Mouse (Mus musculus): ENCODE results near the gene Lingo2. TPM values are rescaled to one million over a fixed set of nuclear protein-coding genes. Genes with fewer than 3 reads are reported as not detected.
"Not testable (repeated sequence)": the region's sequence is repeated elsewhere in the genome, so short reads cannot be mapped to it uniquely, and the experiment has no call there.

Gene Lingo2
- polyA plus RNA-seq, 1 experiment from 2014 or later: 80.0 TPM

- Histone ChIP-seq H3K4me3 (replicated peaks; ENCODE audit: low read length) (no peak overlapping the region), H3K4me1 (replicated peaks; ENCODE audit: control insufficient read depth, insufficient read depth, low read length) (no peaks in the 10 kb centered on the region), H3K9me3 (ENCODE audit: control insufficient read depth, low read length) (no peaks in the 10 kb centered on the region), H3K9ac (no peak overlapping the region), H3K4me2 (replicated peaks) (no peak overlapping the region), H3K27me3 (ENCODE audit: control insufficient read depth, insufficient read depth, low read length) (no peaks in the 10 kb centered on the region), H3K36me3 (replicated peaks; ENCODE audit: control insufficient read depth, insufficient read depth) (no peaks in the 10 kb centered on the region), H3K27ac (no peak overlapping the region)
- no peak for ATAC-seq (ENCODE audit: low FRiP score)
- no peak for DNase-seq (ENCODE audit: low spot score)
- 93% methylated on average over 6 of the region's 6 CpGs for WGBS
Measured at GRCm38 (mm10) chr4:36078910-36079525, 872.5 kb downstream of the Lingo2 start.

- DNase-seq (ENCODE audit: low spot score); H3K4me2 ChIP-seq (replicated peaks); H3K4me1 ChIP-seq (replicated peaks; ENCODE audit: control insufficient read depth, insufficient read depth, low read length); H3K36me3 ChIP-seq (replicated peaks; ENCODE audit: control insufficient read depth, insufficient read depth); H3K4me3 ChIP-seq (replicated peaks; ENCODE audit: low read length); ATAC-seq (ENCODE audit: low FRiP score); H3K27me3 ChIP-seq (ENCODE audit: control insufficient read depth, insufficient read depth, low read length); H3K9me3 ChIP-seq (ENCODE audit: control insufficient read depth, low read length); H3K9ac ChIP-seq; H3K27ac ChIP-seq: not testable (repeated sequence)
- WGBS: 78% methylated on average over 1 of the region's 1 CpGs
Measured at GRCm38 (mm10) chr4:36064701-36065100, 886.8 kb downstream of the Lingo2 start.

GRCm38 (mm10) chr4:36052791-36053376, 898.7 kb downstream of the Lingo2 start:
- Histone ChIP-seq H3K27ac (no peak overlapping the region), H3K27me3 (ENCODE audit: control insufficient read depth, insufficient read depth, low read length) (no peaks in the 10 kb centered on the region), H3K4me1 (replicated peaks; ENCODE audit: control insufficient read depth, insufficient read depth, low read length) (no peaks in the 10 kb centered on the region), H3K4me2 (replicated peaks) (no peak overlapping the region), H3K9me3 (ENCODE audit: control insufficient read depth, low read length) (no peaks in the 10 kb centered on the region), H3K9ac (no peak overlapping the region), H3K36me3 (replicated peaks; ENCODE audit: control insufficient read depth, insufficient read depth) (no peaks in the 10 kb centered on the region), H3K4me3 (replicated peaks; ENCODE audit: low read length) (no peak overlapping the region)
- 44% methylated on average over 6 of the region's 6 CpGs for WGBS
- ATAC-seq (ENCODE audit: low FRiP score): no peak
- DNase-seq (ENCODE audit: low spot score): no peak

- Histone ChIP-seq H3K4me3 (replicated peaks; ENCODE audit: low read length) (no peak overlapping the region), H3K4me2 (replicated peaks) (no peak overlapping the region), H3K27me3 (ENCODE audit: control insufficient read depth, insufficient read depth, low read length) (no peaks in the 10 kb centered on the region), H3K9me3 (ENCODE audit: control insufficient read depth, low read length) (no peaks in the 10 kb centered on the region), H3K36me3 (replicated peaks; ENCODE audit: control insufficient read depth, insufficient read depth) (no peaks in the 10 kb centered on the region), H3K4me1 (replicated peaks; ENCODE audit: control insufficient read depth, insufficient read depth, low read length) (no peaks in the 10 kb centered on the region), H3K27ac (no peak overlapping the region), H3K9ac (no peak overlapping the region)
- DNase-seq (ENCODE audit: low spot score): no peak
- 88% methylated on average over 3 of the region's 3 CpGs for WGBS
- ATAC-seq (ENCODE audit: low FRiP score): no peak
Measured at GRCm38 (mm10) chr4:36040361-36040760, 911.2 kb downstream of the Lingo2 start.

GRCm38 (mm10) chr4:36038742-36039141, 912.8 kb downstream of the Lingo2 start:
- 93% methylated on average over 2 of the region's 2 CpGs for WGBS
- Histone ChIP-seq H3K36me3 (replicated peaks; ENCODE audit: control insufficient read depth, insufficient read depth) (no peaks in the 10 kb centered on the region), H3K9me3 (ENCODE audit: control insufficient read depth, low read length) (no peaks in the 10 kb centered on the region), H3K27ac (no peak overlapping the region), H3K4me3 (replicated peaks; ENCODE audit: low read length) (no peak overlapping the region), H3K4me1 (replicated peaks; ENCODE audit: control insufficient read depth, insufficient read depth, low read length) (no peaks in the 10 kb centered on the region), H3K9ac (no peak overlapping the region), H3K27me3 (ENCODE audit: control insufficient read depth, insufficient read depth, low read length) (no peaks in the 10 kb centered on the region), H3K4me2 (replicated peaks) (no peak overlapping the region)
- DNase-seq (ENCODE audit: low spot score) (no peak), ATAC-seq (ENCODE audit: low FRiP score) (no peak)

- no peak overlapping the region for H3K4me3 ChIP-seq (replicated peaks; ENCODE audit: low read length)
- DNase-seq (ENCODE audit: low spot score) (no peak), ATAC-seq (ENCODE audit: low FRiP score) (no peak)
- H3K9ac ChIP-seq: no peak overlapping the region
- H3K27ac ChIP-seq: no peak overlapping the region
- no peak overlapping the region for H3K4me2 ChIP-seq (replicated peaks)
- H3K4me1 ChIP-seq (replicated peaks; ENCODE audit: control insufficient read depth, insufficient read depth, low read length): no peaks in the 10 kb centered on the region
- no peaks in the 10 kb centered on the region for H3K9me3 ChIP-seq (ENCODE audit: control insufficient read depth, low read length)
- no peaks in the 10 kb centered on the region for H3K36me3 ChIP-seq (replicated peaks; ENCODE audit: control insufficient read depth, insufficient read depth)
- no peaks in the 10 kb centered on the region for H3K27me3 ChIP-seq (ENCODE audit: control insufficient read depth, insufficient read depth, low read length)
- 79% methylated on average over 5 of the region's 5 CpGs for WGBS
Measured at GRCm38 (mm10) chr4:36032039-36032438, 919.5 kb downstream of the Lingo2 start.

- no peaks in the 10 kb centered on the region for H3K9me3 ChIP-seq (ENCODE audit: control insufficient read depth, low read length)
- no peaks in the 10 kb centered on the region for H3K36me3 ChIP-seq (replicated peaks; ENCODE audit: control insufficient read depth, insufficient read depth)
- H3K27ac ChIP-seq: no peak overlapping the region
- no peak overlapping the region for H3K4me3 ChIP-seq (replicated peaks; ENCODE audit: low read length)
- H3K9ac ChIP-seq: no peak overlapping the region
- no peaks in the 10 kb centered on the region for H3K27me3 ChIP-seq (ENCODE audit: control insufficient read depth, insufficient read depth, low read length)
- no peak for ATAC-seq (ENCODE audit: low FRiP score)
- no peaks in the 10 kb centered on the region for H3K4me1 ChIP-seq (replicated peaks; ENCODE audit: control insufficient read depth, insufficient read depth, low read length)
- DNase-seq (ENCODE audit: low spot score): no peak
- no peak overlapping the region for H3K4me2 ChIP-seq (replicated peaks)
- WGBS: 78% methylated on average over 4 of the region's 4 CpGs
Measured at GRCm38 (mm10) chr4:36014181-36014580, 937.4 kb downstream of the Lingo2 start.

GRCm38 (mm10) chr4:35992005-35992763, 959.4 kb downstream of the Lingo2 start:
- Histone ChIP-seq H3K27me3 (ENCODE audit: control insufficient read depth, insufficient read depth, low read length) (no peaks in the 10 kb centered on the region), H3K27ac (no peak overlapping the region), H3K4me2 (replicated peaks) (no peak overlapping the region), H3K9ac (no peak overlapping the region), H3K36me3 (replicated peaks; ENCODE audit: control insufficient read depth, insufficient read depth) (no peaks in the 10 kb centered on the region), H3K4me3 (replicated peaks; ENCODE audit: low read length) (no peak overlapping the region), H3K9me3 (ENCODE audit: control insufficient read depth, low read length) (no peaks in the 10 kb centered on the region), H3K4me1 (replicated peaks; ENCODE audit: control insufficient read depth, insufficient read depth, low read length) (no peaks in the 10 kb centered on the region)
- DNase-seq (ENCODE audit: low spot score) (no peak), ATAC-seq (ENCODE audit: low FRiP score) (no peak)
- WGBS: 84% methylated on average over 2 of the region's 2 CpGs

- Histone ChIP-seq H3K27ac (no peak overlapping the region), H3K9ac (no peak overlapping the region), H3K4me1 (replicated peaks; ENCODE audit: control insufficient read depth, insufficient read depth, low read length) (no peaks in the 10 kb centered on the region), H3K36me3 (replicated peaks; ENCODE audit: control insufficient read depth, insufficient read depth) (no peaks in the 10 kb centered on the region), H3K4me2 (replicated peaks) (no peak overlapping the region), H3K27me3 (ENCODE audit: control insufficient read depth, insufficient read depth, low read length) (no peaks in the 10 kb centered on the region), H3K9me3 (ENCODE audit: control insufficient read depth, low read length) (no peaks in the 10 kb centered on the region), H3K4me3 (replicated peaks; ENCODE audit: low read length) (no peak overlapping the region)
- no peak for ATAC-seq (ENCODE audit: low FRiP score)
- no peak for DNase-seq (ENCODE audit: low spot score)
- WGBS: 74% methylated on average over 6 of the region's 6 CpGs
Measured at GRCm38 (mm10) chr4:35986012-35986411, 965.5 kb downstream of the Lingo2 start.
